Mouse (Mus musculus) MEL-GATA-1-ER (cell line): ENCODE results near the gene Susd1.
A peak's percentile ranks its signal among the peaks of the same experiment; 100 is the strongest.

Experiments
- DNase-seq: peaks from one replicate; pipeline ENCODE4 v3.0.0-alpha.2; 2012; ENCODE audit warnings: low read depth; ENCODE audit errors: extremely low read depth

Gene Susd1

DNA sequence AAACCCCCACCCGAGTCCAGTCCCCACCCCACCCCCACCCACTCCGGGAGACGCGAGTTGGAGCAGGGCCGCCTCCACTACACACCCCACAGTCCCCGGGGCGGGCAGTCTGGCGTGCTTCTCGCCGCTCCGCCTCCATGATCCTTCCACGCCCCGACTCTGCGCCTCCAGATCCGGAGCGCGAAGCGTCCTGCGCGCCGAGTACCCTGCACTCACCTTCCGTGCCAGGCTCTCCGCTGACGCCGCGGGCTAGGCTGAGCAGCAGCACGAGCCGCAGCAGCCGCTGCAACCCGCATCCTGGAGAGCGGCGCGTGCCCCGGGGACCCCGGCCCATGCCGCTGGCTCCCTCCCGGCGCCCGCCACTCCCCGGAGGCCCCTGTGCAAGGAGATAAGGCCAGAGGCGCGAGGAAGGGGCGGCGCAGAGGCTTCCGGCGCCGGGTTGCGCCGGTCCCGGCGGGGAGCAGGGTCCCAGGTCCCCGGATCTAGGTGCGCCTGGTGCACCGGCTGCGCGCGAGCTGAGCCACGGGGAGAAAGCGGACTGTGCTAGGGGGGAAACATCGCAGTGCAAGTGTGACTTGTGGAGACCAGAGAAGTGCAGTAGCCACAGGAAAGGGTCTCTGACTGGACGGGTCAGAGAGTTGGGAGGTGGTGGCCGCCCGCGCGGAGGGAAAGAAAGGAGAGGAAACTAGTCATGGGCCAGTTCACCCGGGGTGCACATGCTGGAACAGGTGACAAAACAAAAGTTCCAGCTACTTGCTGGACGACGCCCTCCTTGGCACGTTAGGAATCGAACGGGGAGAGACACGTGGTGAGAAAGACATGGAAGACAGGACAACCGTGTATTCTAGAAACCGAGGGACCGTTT, at the start of gene Susd1:
TSS of gene Susd1 (minus strand) at position 644 of the 865 bp plus-strand sequence.
- DNase-seq = no peak

DNA sequence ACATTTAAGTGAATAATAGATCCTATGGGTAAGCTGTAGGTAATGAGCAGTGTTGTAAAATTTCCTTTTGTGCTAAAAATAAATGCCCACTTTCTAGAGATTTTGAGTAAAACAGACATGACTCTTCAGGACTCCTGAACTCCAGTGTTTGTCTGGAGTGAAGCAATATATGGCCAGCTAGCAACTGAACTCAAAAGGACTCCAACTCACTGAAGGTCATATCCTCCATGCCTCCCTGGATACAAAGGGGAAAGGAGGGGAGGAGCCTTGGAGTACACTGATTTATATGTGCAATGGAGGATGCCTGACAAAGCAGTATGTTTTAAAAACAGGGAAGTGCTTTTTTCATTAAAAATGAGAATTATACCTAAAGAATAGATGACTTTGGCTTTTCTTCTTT, 32.9 kb upstream of the Susd1 start:
- no peak for DNase-seq

GRCm38 (mm10) chr4:59465449-59465848, 27.0 kb upstream of the Susd1 start:
- DNase-seq = no peak

DNA sequence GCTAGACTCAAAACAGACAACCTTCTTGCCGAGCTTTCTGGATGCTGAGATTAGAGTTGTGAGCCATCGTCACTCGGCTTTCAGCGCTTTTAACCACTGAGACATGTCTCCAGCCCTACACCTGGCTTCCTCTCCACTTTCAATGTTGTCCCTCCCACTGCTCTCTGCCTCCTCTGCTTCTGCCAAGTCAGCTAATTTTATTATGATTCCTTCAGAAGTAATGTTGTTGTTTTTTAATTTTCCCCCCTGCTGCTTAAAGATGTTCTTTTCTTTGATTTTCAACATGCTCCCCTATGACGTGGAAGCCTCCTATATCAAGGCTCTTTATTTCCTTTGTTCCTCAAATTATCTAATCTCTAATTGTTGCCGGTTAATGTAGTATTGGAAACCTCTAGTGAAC, 26.2 kb upstream of the Susd1 start:
- DNase-seq = no peak

GRCm38 (mm10) chr4:59462494-59462893, 24.1 kb upstream of the Susd1 start:
- no peak for DNase-seq

DNA sequence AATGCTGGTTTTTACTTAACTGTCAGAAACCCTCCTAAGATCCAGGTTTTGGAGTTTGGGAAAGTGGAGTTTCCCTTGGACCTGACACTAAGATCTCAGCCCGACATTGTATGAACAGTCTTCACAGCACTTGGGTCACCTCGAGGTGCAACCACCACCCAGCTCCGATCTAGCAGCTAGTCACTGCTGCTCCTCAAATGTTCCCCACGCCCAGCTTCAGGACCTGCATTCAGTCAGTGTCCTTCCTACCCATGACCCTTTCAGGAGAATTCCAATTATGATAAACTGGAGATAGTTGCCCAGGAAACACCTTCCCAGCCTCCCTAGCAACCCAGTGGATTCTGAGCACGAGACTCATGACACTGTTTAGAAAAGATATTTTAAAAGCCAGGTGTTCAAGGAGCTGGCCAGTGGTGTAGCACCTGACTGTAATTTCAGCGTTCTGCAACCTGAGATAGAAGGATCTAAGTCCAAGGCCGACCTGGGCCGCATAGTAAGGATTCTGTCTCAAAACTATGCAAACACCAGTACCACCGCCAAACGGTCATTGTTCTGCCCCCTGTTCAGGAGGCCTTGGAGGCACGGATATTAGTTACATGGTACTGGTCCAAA, 22.8 kb upstream of the Susd1 start:
- DNase-seq = no peak

DNA sequence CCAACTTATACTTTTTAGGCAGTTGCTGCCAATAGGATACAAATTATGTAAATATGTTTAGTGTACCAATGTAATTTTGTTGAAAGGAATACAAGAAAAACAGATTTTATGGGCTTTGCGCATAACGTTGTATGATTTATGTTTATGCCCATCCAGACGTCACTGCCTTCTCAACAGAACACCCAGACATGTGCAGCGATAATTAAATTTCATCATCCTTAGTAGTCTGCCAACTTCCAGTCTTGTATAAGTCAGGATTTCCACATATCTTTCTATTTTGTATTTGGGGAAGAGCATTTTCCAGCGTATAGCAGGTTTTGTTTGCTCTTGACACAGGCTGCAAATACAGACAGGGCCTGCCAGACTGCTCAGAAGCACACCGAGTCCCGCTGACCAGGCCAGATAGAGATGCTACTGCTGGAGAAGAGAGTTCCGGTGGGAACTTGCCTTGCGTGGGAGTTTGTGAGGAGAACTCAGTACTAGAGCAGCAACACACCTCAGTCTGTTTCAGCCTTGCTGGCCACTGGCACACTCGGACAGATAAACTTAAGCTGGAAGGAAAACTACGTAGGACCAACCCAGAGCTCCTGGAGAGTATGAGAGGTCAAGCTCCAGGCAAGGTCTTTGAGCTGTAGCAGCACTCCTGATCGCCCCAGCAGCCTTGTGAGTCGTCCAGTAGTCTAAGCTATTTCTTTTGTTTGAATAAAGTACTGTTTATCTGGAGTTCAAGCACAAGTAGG, 21.0 kb upstream of the Susd1 start:
- no peak for DNase-seq

DNA sequence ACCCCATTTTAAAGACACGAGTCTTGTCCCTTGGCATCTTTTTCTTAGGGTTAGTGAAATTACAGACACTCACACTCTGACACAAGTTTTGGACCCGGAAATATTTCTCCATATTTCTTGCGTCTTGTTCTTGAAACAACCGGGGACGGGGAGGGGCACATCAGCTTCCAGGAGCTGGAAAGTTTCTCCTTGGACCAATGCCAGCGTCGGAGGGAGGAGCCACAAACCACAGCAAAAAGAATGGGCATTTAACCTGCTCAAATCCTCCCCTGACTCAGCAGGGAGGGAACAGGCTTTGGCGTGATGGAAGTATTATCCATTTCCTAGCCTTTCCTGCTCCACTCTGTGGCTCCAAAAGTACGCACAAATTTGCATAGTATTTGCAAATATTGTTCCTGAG, 19.5 kb upstream of the Susd1 start:
- DNase-seq = no peak

DNA sequence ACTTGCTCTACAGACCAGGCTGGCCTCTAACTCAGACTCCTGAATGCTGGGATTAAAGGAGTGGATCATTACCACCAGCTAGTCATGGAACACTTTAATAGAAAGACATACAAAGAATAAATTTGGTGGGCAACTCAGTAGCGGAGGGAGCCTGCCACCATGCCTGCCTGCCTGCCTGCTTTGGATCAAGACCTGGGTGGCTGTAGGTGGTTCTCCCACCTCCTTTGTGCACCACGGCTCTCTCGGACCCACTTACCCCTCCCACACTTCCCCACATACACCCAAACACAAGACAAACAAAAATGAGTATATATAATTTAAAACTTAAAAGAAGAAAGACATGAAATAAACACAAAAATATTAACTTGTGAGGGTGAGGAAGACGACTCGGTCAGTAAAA, 18.7 kb upstream of the Susd1 start:
- DNase-seq = no peak

DNA sequence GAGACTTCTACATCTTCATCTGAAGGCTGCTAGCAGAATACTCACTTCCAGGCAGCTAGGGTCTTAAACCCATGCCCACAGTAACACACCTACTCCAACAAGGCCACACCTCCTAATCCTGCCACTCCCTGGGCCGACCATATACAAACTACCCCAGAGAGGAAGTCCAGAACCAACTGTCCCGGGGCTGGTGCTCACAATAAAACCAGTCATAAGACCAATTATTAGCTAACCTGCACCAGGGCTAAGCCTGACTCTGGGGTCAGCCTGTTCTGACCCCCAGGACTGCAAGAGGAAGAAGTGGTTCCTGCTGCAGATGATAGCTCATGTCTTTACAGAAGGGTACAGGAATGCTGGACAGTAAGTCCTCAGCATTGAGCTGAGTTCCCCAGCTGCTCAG, 17.0 kb upstream of the Susd1 start:
- no peak for DNase-seq

DNA sequence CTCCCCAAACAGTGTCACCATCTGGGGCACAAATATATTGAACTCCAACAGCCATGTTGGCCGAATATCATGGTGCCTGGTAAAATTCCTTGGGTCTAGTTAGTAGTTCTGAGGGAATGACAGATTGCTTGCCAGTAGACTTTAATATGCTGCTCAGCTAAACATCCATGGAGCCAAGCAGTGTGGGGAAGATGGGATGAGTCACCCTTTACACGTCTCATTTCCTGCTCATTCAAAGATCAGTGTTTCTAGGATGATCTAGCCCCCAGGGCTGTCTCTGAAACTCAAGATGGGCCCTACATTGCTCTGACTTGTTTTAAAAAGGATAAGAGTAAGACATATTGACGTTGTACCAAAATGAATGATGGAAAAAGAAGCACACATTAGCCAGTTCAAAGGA, 15.6 kb upstream of the Susd1 start:
- DNase-seq = no peak

DNA sequence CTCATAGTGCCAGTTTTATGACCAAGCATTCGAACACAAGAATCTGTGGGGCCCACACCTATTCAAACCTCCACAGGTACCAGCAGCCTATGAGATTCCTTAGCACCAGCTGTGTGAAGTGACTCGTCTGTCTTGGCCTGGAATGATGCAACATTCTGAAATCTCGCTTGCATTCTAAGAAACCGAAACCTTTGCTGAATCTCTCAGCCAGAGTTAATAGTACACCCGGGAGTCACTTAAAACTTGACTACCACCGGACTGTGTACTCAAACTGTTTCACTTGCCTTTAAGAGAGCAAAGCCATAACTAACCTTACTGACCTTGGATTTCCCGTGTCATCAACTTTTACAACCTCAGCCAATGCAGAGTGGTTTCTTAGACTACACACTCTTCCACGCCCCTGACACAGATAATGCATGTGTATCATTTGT, 14.1 kb upstream of the Susd1 start:
- no peak for DNase-seq

- no peak for DNase-seq
These were observed 12.5 kb upstream of the Susd1 start for GRCm38 (mm10) chr4:59450906-59451305.

- no peak for DNase-seq
These were observed 11.9 kb upstream of the Susd1 start for GRCm38 (mm10) chr4:59450234-59450854.

- no peak for DNase-seq
These were observed 8.9 kb upstream of the Susd1 start for GRCm38 (mm10) chr4:59447296-59447695.

DNA sequence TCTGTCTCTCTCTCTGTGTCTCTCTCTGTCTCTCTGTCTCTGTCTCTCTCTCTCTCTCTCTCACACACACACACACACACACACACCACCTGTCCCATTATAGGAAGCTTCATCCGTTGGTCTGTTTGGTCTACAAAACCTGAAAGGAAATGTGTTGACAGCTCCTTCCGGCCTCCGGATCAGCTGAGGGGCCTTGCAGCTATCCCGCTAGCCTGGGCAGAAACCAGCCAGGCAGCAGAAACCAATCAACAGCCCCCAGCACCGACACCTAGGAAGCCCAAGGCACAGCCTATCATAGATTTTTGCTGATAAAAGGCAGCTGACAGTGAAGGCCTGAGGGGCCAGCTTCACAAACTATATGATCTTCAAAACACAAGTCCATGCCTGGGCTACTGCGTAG, 7.1 kb upstream of the Susd1 start:
- DNase-seq = no peak

DNA sequence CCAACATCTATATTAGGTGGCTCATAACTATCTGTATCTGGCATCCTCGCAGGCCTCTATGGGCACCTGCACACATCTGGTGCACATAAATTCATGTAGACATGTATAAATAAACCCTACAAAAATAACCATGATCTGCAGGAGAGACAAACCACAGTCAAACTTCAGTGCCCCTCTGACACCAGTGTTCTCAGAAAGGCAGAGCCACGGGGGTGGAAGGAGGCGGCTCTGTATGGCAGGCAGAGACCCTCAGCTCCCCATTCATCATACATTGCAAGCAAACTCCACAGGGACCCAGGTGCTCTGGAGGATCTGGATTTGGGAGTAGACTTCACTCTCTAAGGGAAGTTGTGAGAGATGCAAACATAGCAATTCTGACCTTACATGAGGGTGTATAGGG, 6.6 kb upstream of the Susd1 start:
- DNase-seq = no peak

DNA sequence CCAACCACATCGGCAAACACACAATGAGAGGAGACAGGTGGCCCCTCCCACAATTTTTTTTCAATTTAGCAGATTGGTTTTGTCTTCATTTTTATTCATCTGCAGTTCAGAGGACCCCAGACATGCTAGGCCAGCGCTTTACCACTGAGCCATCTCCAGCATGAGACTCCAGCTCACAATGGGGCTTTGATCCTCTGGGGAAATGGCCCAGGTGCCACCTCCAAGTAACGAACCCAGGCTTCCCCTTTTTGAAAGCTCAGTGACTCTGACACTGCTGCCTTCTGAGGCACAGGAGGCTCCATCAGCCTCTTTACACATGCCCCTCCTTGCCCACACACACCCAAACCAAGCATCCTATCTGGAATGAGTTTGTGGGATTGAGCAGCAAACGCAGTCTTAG, 5.7 kb upstream of the Susd1 start:
- DNase-seq = no peak

- peak; percentile 70 for DNase-seq
These were observed 2.8 kb upstream of the Susd1 start for GRCm38 (mm10) chr4:59441265-59441664.

DNA sequence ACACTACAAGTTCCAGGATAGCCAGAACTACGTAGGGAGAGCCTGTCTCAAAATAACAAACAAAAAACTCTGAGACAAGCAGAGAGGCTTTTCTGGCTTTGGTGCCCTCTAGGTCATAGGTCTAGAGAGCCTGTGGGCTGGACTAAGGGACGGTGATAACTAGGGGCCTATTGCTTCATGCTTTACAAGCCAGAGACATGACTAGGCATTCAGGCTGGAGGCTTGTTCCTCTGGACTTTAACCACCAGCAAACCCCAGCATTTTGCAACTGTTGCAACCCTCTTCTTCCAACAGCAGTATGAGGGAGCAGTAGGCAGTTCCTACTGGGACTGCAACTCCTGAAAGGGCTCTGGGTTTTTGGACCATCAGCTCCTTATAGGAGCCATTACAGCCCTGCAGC, 1.5 kb upstream of the Susd1 start:
- DNase-seq = no peak

- no peak for DNase-seq
These were observed 608 bp upstream of the Susd1 start for GRCm38 (mm10) chr4:59439041-59439440.

DNA sequence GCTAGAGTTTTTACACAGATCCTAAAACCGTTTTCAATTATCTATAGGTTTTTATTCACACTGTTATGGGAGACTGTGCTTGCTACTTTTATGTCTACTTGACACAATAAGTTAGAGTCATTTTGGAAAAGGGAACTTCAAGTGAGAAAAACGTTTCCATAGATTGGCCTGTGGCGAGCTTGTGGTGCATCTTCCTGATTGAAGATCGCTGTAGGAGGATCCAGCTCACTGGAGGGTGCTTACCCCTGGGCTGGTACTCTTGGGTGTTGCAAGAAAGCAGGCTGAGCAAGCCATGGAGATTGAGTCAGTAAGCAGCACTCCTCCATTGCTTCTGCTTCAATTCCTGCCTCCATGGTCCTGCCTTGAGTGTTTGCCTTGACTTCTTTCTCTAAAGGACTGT, 2.5 kb downstream of the Susd1 start:
- DNase-seq = peak; percentile 80
